Mouse (Mus musculus): ENCODE measurements at regions not wholly inside any gene's neighbourhood (a gene's known extent, or its start where the extent isn't known, plus 50 kb on each side); places are given as distances from the start of the nearest gene placed in this dataset.

- Histone ChIP-seq H3K4me1 (ENCODE audit: control insufficient read depth, insufficient read depth, low read length) (no peaks in the 10 kb centered on the region), H3K27ac (ENCODE audit: insufficient read depth, low read length) (no peak overlapping the region), H3K27me3 (ENCODE audit: control insufficient read depth, insufficient read depth, low read length) (no peaks in the 10 kb centered on the region), H3K4me3 (replicated peaks; ENCODE audit: insufficient read depth, low read depth, low read length) (no peak overlapping the region)
- no peak for DNase-seq
- TF ChIP-seq POLR2A (IDR thresholded peaks at IDR 0.05; ENCODE audit: borderline replicate concordance, insufficient read depth, low read length) = no peak
- no peak for TF ChIP-seq CTCF (IDR thresholded peaks at IDR 0.05; ENCODE audit: borderline replicate concordance, insufficient read depth, low read depth, low read length)
- WGBS = 39% methylated on average over 1 of the region's 1 CpGs
Observed at GRCm38 (mm10) chr3:54443791-54444190, 82.9 kb downstream of the Postn start.

DNA sequence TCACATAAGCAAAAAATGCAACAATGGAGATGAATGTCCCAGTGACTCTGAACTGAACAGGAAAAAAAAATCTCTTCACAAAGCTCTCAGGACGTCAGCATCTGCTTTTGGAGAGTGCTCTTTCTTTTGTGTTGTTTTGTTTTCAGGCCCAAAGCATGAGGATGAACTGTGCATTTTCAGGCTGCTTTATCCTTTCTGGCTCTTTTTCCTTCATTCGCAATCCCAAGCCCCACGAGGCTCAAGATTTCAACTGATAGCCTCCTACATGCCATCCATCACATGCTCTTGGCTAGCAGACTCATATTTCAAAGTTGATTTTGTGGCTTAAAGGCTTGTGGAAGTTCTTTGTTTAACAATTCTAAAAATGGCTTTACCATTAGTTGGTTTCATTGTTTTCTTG is 86.0 kb downstream of the Postn start:
- DNase-seq = no peak
- no peak overlapping the region for H3K4me3 ChIP-seq (replicated peaks; ENCODE audit: insufficient read depth, low read depth, low read length)
- no peaks in the 10 kb centered on the region for H3K27me3 ChIP-seq (ENCODE audit: control insufficient read depth, insufficient read depth, low read length)
- WGBS = 57% methylated on average over 3 of the region's 3 CpGs
- TF ChIP-seq POLR2A (IDR thresholded peaks at IDR 0.05; ENCODE audit: borderline replicate concordance, insufficient read depth, low read length) = no peak
- no peak for TF ChIP-seq CTCF (IDR thresholded peaks at IDR 0.05; ENCODE audit: borderline replicate concordance, insufficient read depth, low read depth, low read length)
- H3K4me1 ChIP-seq (ENCODE audit: control insufficient read depth, insufficient read depth, low read length) = no peaks in the 10 kb centered on the region
- no peak overlapping the region for H3K27ac ChIP-seq (ENCODE audit: insufficient read depth, low read length)

- DNase-seq = no peak
- no peaks in the 10 kb centered on the region for H3K4me1 ChIP-seq (ENCODE audit: control insufficient read depth, insufficient read depth, low read length)
- H3K27ac ChIP-seq (ENCODE audit: insufficient read depth, low read length) = no peak overlapping the region
- TF ChIP-seq POLR2A (IDR thresholded peaks at IDR 0.05; ENCODE audit: borderline replicate concordance, insufficient read depth, low read length) (no peak), CTCF (IDR thresholded peaks at IDR 0.05; ENCODE audit: borderline replicate concordance, insufficient read depth, low read depth, low read length) (no peak)
- H3K27me3 ChIP-seq (ENCODE audit: control insufficient read depth, insufficient read depth, low read length) = no peaks in the 10 kb centered on the region
- 87% methylated on average over 2 of the region's 2 CpGs for WGBS
- H3K4me3 ChIP-seq (replicated peaks; ENCODE audit: insufficient read depth, low read depth, low read length) = no peak overlapping the region
Observed at GRCm38 (mm10) chr3:54457416-54457815, 96.5 kb downstream of the Postn start.

DNA sequence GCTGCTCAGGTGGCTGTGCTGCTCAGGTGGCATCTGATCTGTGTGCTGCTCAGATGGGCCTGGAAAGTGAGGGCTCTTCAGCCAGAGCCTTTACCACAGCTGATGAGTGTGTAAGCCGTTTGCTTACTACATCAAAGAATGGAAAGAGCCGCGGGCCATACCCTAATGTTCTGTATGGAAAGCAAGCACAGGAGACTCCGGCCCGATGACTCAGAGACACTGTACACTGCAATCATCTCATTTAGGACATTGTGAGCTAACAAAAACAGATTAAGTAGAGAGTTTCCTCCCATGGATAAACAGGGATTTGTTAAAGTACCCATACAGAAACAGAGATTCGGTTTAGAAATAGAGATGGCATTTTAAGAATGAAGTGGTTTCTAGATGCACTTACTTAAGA is 100.5 kb downstream of the Postn start:
- no peak for DNase-seq
- H3K27me3 ChIP-seq (ENCODE audit: control insufficient read depth, insufficient read depth, low read length) = no peaks in the 10 kb centered on the region
- no peak for TF ChIP-seq POLR2A (IDR thresholded peaks at IDR 0.05; ENCODE audit: borderline replicate concordance, insufficient read depth, low read length)
- TF ChIP-seq CTCF (IDR thresholded peaks at IDR 0.05; ENCODE audit: borderline replicate concordance, insufficient read depth, low read depth, low read length) = no peak
- H3K4me3 ChIP-seq (replicated peaks; ENCODE audit: insufficient read depth, low read depth, low read length) = no peak overlapping the region
- no peaks in the 10 kb centered on the region for H3K4me1 ChIP-seq (ENCODE audit: control insufficient read depth, insufficient read depth, low read length)
- H3K27ac ChIP-seq (ENCODE audit: insufficient read depth, low read length) = no peak overlapping the region
- 91% methylated on average over 6 of the region's 6 CpGs for WGBS

DNA sequence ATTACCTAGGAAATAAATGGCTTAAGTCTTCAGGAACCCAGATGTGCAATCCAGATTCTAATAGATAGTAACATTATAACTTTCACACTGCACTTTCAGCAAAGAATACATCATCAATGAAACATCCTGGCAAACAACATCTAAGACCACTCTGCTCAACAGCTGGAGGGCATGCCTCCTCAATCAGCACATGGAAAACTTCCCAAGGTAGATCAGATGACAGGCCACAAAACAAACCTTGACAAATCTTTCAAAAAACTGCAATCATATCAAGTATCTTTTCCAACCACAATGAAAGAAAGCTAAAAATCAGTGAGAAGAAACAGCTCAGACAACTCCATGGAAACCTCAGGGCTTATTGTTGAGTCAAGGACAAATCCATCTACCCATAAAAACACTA is 105.2 kb downstream of the Postn start:
- H3K4me1 ChIP-seq (ENCODE audit: control insufficient read depth, insufficient read depth, low read length) = no peaks in the 10 kb centered on the region
- DNase-seq = no peak
- H3K4me3 ChIP-seq (replicated peaks; ENCODE audit: insufficient read depth, low read depth, low read length) = no peak overlapping the region
- H3K27ac ChIP-seq (ENCODE audit: insufficient read depth, low read length) = no peak overlapping the region
- TF ChIP-seq CTCF (IDR thresholded peaks at IDR 0.05; ENCODE audit: borderline replicate concordance, insufficient read depth, low read depth, low read length) = no peak
- no peaks in the 10 kb centered on the region for H3K27me3 ChIP-seq (ENCODE audit: control insufficient read depth, insufficient read depth, low read length)

DNA sequence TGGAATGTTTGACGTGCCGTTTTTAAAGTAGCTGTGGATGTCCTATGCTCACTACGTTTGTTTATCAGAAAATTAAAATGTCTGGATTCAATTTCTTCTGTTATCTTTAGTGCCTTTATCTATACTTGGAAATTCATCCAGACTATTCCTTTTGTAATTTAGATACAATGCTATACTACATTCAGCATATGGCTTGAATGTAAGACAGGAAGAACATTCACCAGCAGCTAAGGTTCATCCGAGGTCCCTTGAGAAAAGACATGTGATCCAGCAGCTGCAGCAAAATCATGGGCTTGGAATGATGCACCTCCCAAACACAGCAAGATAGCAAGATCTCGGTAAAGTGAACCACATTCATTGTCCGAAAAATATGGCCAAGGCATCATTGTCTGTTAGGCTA is 113.3 kb downstream of the Postn start:
- TF ChIP-seq CTCF (IDR thresholded peaks at IDR 0.05; ENCODE audit: borderline replicate concordance, insufficient read depth, low read depth, low read length) (no peak), POLR2A (IDR thresholded peaks at IDR 0.05; ENCODE audit: borderline replicate concordance, insufficient read depth, low read length) (no peak)
- H3K27ac ChIP-seq (ENCODE audit: insufficient read depth, low read length) = no peak overlapping the region
- no peak overlapping the region for H3K4me3 ChIP-seq (replicated peaks; ENCODE audit: insufficient read depth, low read depth, low read length)
- H3K27me3 ChIP-seq (ENCODE audit: control insufficient read depth, insufficient read depth, low read length) = no peaks in the 10 kb centered on the region
- WGBS = 69% methylated on average over 6 of the region's 6 CpGs
- no peaks in the 10 kb centered on the region for H3K4me1 ChIP-seq (ENCODE audit: control insufficient read depth, insufficient read depth, low read length)
- DNase-seq = no peak

DNA sequence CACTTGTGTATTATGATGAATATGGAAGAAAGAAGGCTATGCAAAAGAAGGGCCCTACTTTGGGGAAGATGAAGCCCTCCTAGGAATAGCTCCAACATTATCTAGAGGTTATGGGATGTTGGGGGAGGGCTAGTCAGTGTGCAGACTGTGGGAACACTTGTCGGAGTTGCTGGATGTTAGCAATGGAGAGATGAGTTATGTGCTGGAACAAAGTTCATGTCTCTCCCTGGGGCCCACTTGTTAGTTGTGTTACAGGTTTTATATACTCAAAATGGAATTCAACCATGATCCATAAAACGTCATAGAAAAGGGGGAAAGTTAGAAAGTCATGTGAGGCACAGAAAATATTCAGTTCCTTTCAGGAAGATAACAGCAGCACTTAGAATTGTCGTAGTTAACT is 115.0 kb downstream of the Postn start:
- TF ChIP-seq CTCF (IDR thresholded peaks at IDR 0.05; ENCODE audit: borderline replicate concordance, insufficient read depth, low read depth, low read length) (no peak), POLR2A (IDR thresholded peaks at IDR 0.05; ENCODE audit: borderline replicate concordance, insufficient read depth, low read length) (no peak)
- DNase-seq = no peak
- Histone ChIP-seq H3K27me3 (ENCODE audit: control insufficient read depth, insufficient read depth, low read length) (no peaks in the 10 kb centered on the region), H3K27ac (ENCODE audit: insufficient read depth, low read length) (no peak overlapping the region), H3K4me1 (ENCODE audit: control insufficient read depth, insufficient read depth, low read length) (no peaks in the 10 kb centered on the region), H3K4me3 (replicated peaks; ENCODE audit: insufficient read depth, low read depth, low read length) (no peak overlapping the region)
- 74% methylated on average over 3 of the region's 3 CpGs for WGBS

GRCm38 (mm10) chr3:54477986-54478385 is 117.1 kb downstream of the Postn start:
- 87% methylated on average over 4 of the region's 4 CpGs for WGBS
- no peaks in the 10 kb centered on the region for H3K27me3 ChIP-seq (ENCODE audit: control insufficient read depth, insufficient read depth, low read length)
- TF ChIP-seq POLR2A (IDR thresholded peaks at IDR 0.05; ENCODE audit: borderline replicate concordance, insufficient read depth, low read length) = no peak
- TF ChIP-seq CTCF (IDR thresholded peaks at IDR 0.05; ENCODE audit: borderline replicate concordance, insufficient read depth, low read depth, low read length) = no peak
- no peak overlapping the region for H3K27ac ChIP-seq (ENCODE audit: insufficient read depth, low read length)
- no peak for DNase-seq
- no peaks in the 10 kb centered on the region for H3K4me1 ChIP-seq (ENCODE audit: control insufficient read depth, insufficient read depth, low read length)
- H3K4me3 ChIP-seq (replicated peaks; ENCODE audit: insufficient read depth, low read depth, low read length) = no peak overlapping the region

DNA sequence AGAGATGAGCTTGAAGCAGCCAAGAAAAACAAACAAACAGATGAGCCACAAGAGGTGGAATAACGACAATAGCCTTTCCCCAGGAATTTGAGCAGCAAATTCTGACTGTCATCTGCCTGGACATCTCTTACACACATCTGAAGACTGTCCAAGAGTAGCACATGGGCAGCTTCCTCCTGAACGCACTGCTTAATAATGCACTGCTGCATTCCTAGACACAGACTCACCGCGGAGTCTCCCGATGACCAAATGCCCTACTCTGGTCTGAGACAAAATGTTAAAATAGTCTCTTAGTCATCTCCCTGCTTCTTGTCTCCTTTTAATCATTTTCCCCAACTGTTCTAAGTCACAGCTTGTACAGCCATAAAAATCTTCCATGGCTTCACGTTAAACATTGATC is 119.3 kb downstream of the Postn start:
- Histone ChIP-seq H3K27me3 (ENCODE audit: control insufficient read depth, insufficient read depth, low read length) (no peaks in the 10 kb centered on the region), H3K4me3 (replicated peaks; ENCODE audit: insufficient read depth, low read depth, low read length) (no peak overlapping the region), H3K27ac (ENCODE audit: insufficient read depth, low read length) (no peak overlapping the region), H3K4me1 (ENCODE audit: control insufficient read depth, insufficient read depth, low read length) (no peaks in the 10 kb centered on the region)
- TF ChIP-seq POLR2A (IDR thresholded peaks at IDR 0.05; ENCODE audit: borderline replicate concordance, insufficient read depth, low read length) (no peak), CTCF (IDR thresholded peaks at IDR 0.05; ENCODE audit: borderline replicate concordance, insufficient read depth, low read depth, low read length) (no peak)
- WGBS = 30% methylated on average over 6 of the region's 6 CpGs
- no peak for DNase-seq

Data from cerebellum, adult 2 months (tissue).